In genomic region chr3:96414126-96414950, GRCm38 (mm10) we compare ENCODE assay signal across 8 mouse cellular contexts. TPM values are rescaled to one million over a fixed set of nuclear protein-coding genes. Genes with fewer than 3 reads are reported as not detected.
DNase-seq lines count a peak whose midpoint lies in the region; ATAC-seq and TF ChIP-seq lines count a peak whose summit lies in the region.

No protein-coding gene starts in this region.

- 0 out of 2 replicates have a peak, but pooled peaks cover 2% of the 10 kb centered on the region for H3K9me3 ChIP-seq in ES-Bruce4 (replicated peaks; ENCODE audit: control insufficient read depth, insufficient read depth, low read length, poor library complexity, severe bottlenecking)
- no peaks in the 10 kb centered on the region for H3K9me3 ChIP-seq in forebrain, embryonic 12.5 days
- no peaks in the 10 kb centered on the region for H3K9me3 ChIP-seq in lung, embryonic 16.5 days (ENCODE audit: control insufficient read depth, low read length)

- H3K4me3 ChIP-seq in ES-Bruce4 (ENCODE audit: low read depth, low read length), result peak overlapping the region; percentile 97
- peak overlapping the region; percentile 66 for H3K4me3 ChIP-seq in forebrain, embryonic 12.5 days (replicated peaks)
- H3K4me3 ChIP-seq in lung, embryonic 16.5 days (ENCODE audit: low read length), result peak overlapping the region; percentile 74
- peak overlapping the region; percentile 90 for H3K4me3 ChIP-seq in thymus, adult 2 months (ENCODE audit: control insufficient read depth, insufficient read depth, low read length)

- TF ChIP-seq POLR2A in ES-Bruce4 (IDR thresholded peaks at IDR 0.05; ENCODE audit: insufficient read depth, low read length), result peak; percentile 80
- TF ChIP-seq POLR2A in thymus, adult 2 months (IDR thresholded peaks at IDR 0.05; ENCODE audit: control insufficient read depth, extremely low read depth, insufficient read depth, low read length, poor library complexity), result peak; percentile 54

- H3K27me3 ChIP-seq in ES-Bruce4 (ENCODE audit: control insufficient read depth, insufficient read depth, low read length, poor library complexity, severe bottlenecking), result no peaks in the 10 kb centered on the region
- peaks cover 23% of the 10 kb centered on the region for H3K27me3 ChIP-seq in forebrain, embryonic 12.5 days
- H3K27me3 ChIP-seq in lung, embryonic 16.5 days (ENCODE audit: control insufficient read depth, insufficient read depth, low read depth, low read length), result peaks cover 13% of the 10 kb centered on the region; the same call in 1 of the 2 replicates
- H3K27me3 ChIP-seq in thymus, adult 2 months (ENCODE audit: control insufficient read depth, insufficient read depth, low read length), result peaks cover 4% of the 10 kb centered on the region; the same call in 1 of the 2 replicates

- ATAC-seq in forebrain, embryonic 12.5 days (ENCODE audit: low FRiP score), result peak; percentile 95
- ATAC-seq in lung, embryonic 16.5 days (ENCODE audit: low read depth), result peak; percentile 93

- H3K36me3 ChIP-seq in ES-Bruce4 (ENCODE audit: control insufficient read depth, insufficient read depth, low read length, poor library complexity, severe bottlenecking), result no peaks in the 10 kb centered on the region
- no peaks in the 10 kb centered on the region for H3K36me3 ChIP-seq in forebrain, embryonic 12.5 days (replicated peaks)
- H3K36me3 ChIP-seq in lung, embryonic 16.5 days (ENCODE audit: control insufficient read depth, insufficient read depth, low read length), result no peaks in the 10 kb centered on the region
- no peaks in the 10 kb centered on the region for H3K36me3 ChIP-seq in thymus, adult 2 months (ENCODE audit: control insufficient read depth, insufficient read depth, low read length)

- no peak for TF ChIP-seq EP300 in ES-Bruce4 (IDR thresholded peaks at IDR 0.05; ENCODE audit: insufficient read depth, low read depth, low read length)

- H3K27ac ChIP-seq in ES-Bruce4 (ENCODE audit: insufficient read depth, low read length), result peak overlapping the region; percentile 81
- peak overlapping the region; percentile 84 for H3K27ac ChIP-seq in forebrain, embryonic 12.5 days
- peak overlapping the region; percentile 81 for H3K27ac ChIP-seq in lung, embryonic 16.5 days (ENCODE audit: low read length)
- H3K27ac ChIP-seq in thymus, adult 2 months (ENCODE audit: control insufficient read depth, insufficient read depth, low read length), result no peak overlapping the region

- intact Hi-C loops in heart, postnatal 10 days (cut with DNase I), result no loop called here

- under 1% methylated on average over 64 of the region's 64 CpGs for WGBS in forebrain, embryonic 12.5 days
- 3% methylated on average over 64 of the region's 64 CpGs for WGBS in large intestine, adult 2 months
- under 1% methylated on average over 62 of the region's 64 CpGs for WGBS in lung, embryonic 16.5 days
- WGBS in thymus, adult 2 months, result under 1% methylated on average over 64 of the region's 64 CpGs

- H3K4me2 ChIP-seq in forebrain, embryonic 12.5 days, result peak overlapping the region; percentile 76
- peak overlapping the region; percentile 90 for H3K4me2 ChIP-seq in lung, embryonic 16.5 days (ENCODE audit: low read depth, low read length)

- H3K9ac ChIP-seq in ES-Bruce4 (ENCODE audit: low read depth, poor library complexity, severe bottlenecking), result peak overlapping the region; percentile 99
- peak overlapping the region; percentile 90 for H3K9ac ChIP-seq in forebrain, embryonic 12.5 days
- peak overlapping the region; percentile 84 for H3K9ac ChIP-seq in lung, embryonic 16.5 days (ENCODE audit: low read length)

- TF ChIP-seq CTCF in ES-Bruce4 (IDR thresholded peaks at IDR 0.05; ENCODE audit: low read depth, low read length), result no peak
- no peak for TF ChIP-seq CTCF in thymus, adult 2 months (IDR thresholded peaks at IDR 0.05; ENCODE audit: borderline replicate concordance, control insufficient read depth, extremely low read depth, insufficient read depth, low read length, poor library complexity)

- peak; percentile 86 for DNase-seq in c-Kit-positive CD71-negative TER-119-negative erythroid progenitor cells, embryonic 14.5 days (ENCODE audit: low read depth)
- peak; percentile 69 to 74 for DNase-seq in heart, postnatal 10 days
- DNase-seq in large intestine, adult 2 months (ENCODE audit: low read depth, low spot score), result peak; percentile 44
- DNase-seq in ovary, adult 18-20 months (ENCODE audit: low spot score), result peak; percentile 49
- DNase-seq in thymus, adult 2 months, result peak; percentile 86

- peaks cover 5% of the 10 kb centered on the region for H3K4me1 ChIP-seq in ES-Bruce4 (ENCODE audit: control insufficient read depth, insufficient read depth, low read length)
- H3K4me1 ChIP-seq in forebrain, embryonic 12.5 days, result peaks cover 11% of the 10 kb centered on the region
- H3K4me1 ChIP-seq in lung, embryonic 16.5 days (replicated peaks; ENCODE audit: control insufficient read depth, insufficient read depth, low read length), result peaks cover 4% of the 10 kb centered on the region
- peaks cover 4% of the 10 kb centered on the region; the same call in 1 of the 2 replicates for H3K4me1 ChIP-seq in thymus, adult 2 months (replicated peaks; ENCODE audit: control insufficient read depth, insufficient read depth, low read length)

RNA-seq across cellular contexts. Expression of gene BC107364, which starts 37.8 kb away (rescaled TPM):
- 4.6 TPM in 2 replicates for polyA plus RNA-seq in ES-Bruce4 (2011; ENCODE audit: insufficient read depth, insufficient read length, low read depth, missing spikeins)
- not detected in 2 replicates for polyA plus RNA-seq in forebrain, embryonic 12.5 days (2016; fragmentation: Nextera tagmentation; extraction: Ambion mirVana)
- total RNA-seq in heart, postnatal 10 days (2021), result not detected
- polyA plus RNA-seq in large intestine, adult 2 months (2012; rRNA removed), result not detected in 2 replicates
- polyA plus RNA-seq in lung, embryonic 16.5 days (2015; fragmentation: Nextera tagmentation; extraction: Ambion mirVana), result 0.30 and 0.34 TPM in 2 replicates
- 0.09 and 0.32 TPM in 2 replicates for polyA plus RNA-seq in thymus, adult 2 months (2012; rRNA removed)
